Mouse (Mus musculus): ENCODE results near the gene Meioc. TPM values are rescaled to one million over a fixed set of nuclear protein-coding genes. Genes with fewer than 3 reads are reported as not detected.

The Meioc gene
- total RNA-seq (2014; rRNA removed) (not detected in 2 replicates), polyA plus RNA-seq (2015; fragmentation: Nextera tagmentation; extraction: Ambion mirVana) (0.21 and 0.23 TPM in 2 replicates)

GRCm38 (mm10) chr11:102663416-102663815, at the start of gene Meioc:
TSS of gene Meioc (plus strand) at chr11:102663716.
- H3K4me1 ChIP-seq (ENCODE audit: insufficient read depth, low read length), result no peaks in the 10 kb centered on the region
- DNase-seq (ENCODE audit: low spot score) (no peak), ATAC-seq (ENCODE audit: low FRiP score) (no peak)
- WGBS, result 83% methylated on average over 3 of the region's 3 CpGs
- H3K9ac ChIP-seq (replicated peaks; ENCODE audit: low read length, poor library complexity, severe bottlenecking), result no peak within 1 kb of the TSS
- peaks cover 16% of the 10 kb centered on the region for H3K27me3 ChIP-seq (ENCODE audit: insufficient read depth, low read length)
- H3K4me3 ChIP-seq (ENCODE audit: low read depth, low read length), result no peak within 1 kb of the TSS
- no peaks in the 10 kb centered on the region for H3K36me3 ChIP-seq (ENCODE audit: insufficient read depth, low read length)
- H3K27ac ChIP-seq (ENCODE audit: low read depth, low read length), result no peak within 1 kb of the TSS
- H3K9me3 ChIP-seq (ENCODE audit: low read length), result no peaks in the 10 kb centered on the region
- TF ChIP-seq CTCF (IDR thresholded peaks at IDR 0.05), result no peak
- H3K4me2 ChIP-seq (ENCODE audit: low read depth, low read length, poor library complexity, severe bottlenecking), result no peak within 1 kb of the TSS

- WGBS, result 61% methylated on average over 2 of the region's 2 CpGs
- no peak overlapping the region for H3K27ac ChIP-seq (ENCODE audit: low read depth, low read length)
- H3K4me2 ChIP-seq (ENCODE audit: low read depth, low read length, poor library complexity, severe bottlenecking), result no peak overlapping the region
- no peak for ATAC-seq (ENCODE audit: low FRiP score)
- no peak overlapping the region for H3K4me3 ChIP-seq (ENCODE audit: low read depth, low read length)
- peak; percentile 24 for TF ChIP-seq CTCF (IDR thresholded peaks at IDR 0.05)
- H3K9me3 ChIP-seq (ENCODE audit: low read length), result no peaks in the 10 kb centered on the region
- H3K4me1 ChIP-seq (ENCODE audit: insufficient read depth, low read length), result peaks cover 3% of the 10 kb centered on the region; the same call in 1 of the 2 replicates
- no peaks in the 10 kb centered on the region for H3K36me3 ChIP-seq (ENCODE audit: insufficient read depth, low read length)
- H3K27me3 ChIP-seq (ENCODE audit: insufficient read depth, low read length), result no peaks in the 10 kb centered on the region
- no peak for DNase-seq (ENCODE audit: low spot score)
- no peak overlapping the region for H3K9ac ChIP-seq (replicated peaks; ENCODE audit: low read length, poor library complexity, severe bottlenecking)
These were observed 44.1 kb upstream of the Meioc start for GRCm38 (mm10) chr11:102619449-102619848.

- no peaks in the 10 kb centered on the region for H3K9me3 ChIP-seq (ENCODE audit: low read length)
- no peak overlapping the region for H3K27ac ChIP-seq (ENCODE audit: low read depth, low read length)
- 11% methylated on average over 17 of the region's 17 CpGs for WGBS
- H3K27me3 ChIP-seq (ENCODE audit: insufficient read depth, low read length), result no peaks in the 10 kb centered on the region
- no peak for TF ChIP-seq CTCF (IDR thresholded peaks at IDR 0.05)
- H3K4me1 ChIP-seq (ENCODE audit: insufficient read depth, low read length), result peaks cover 3% of the 10 kb centered on the region; the same call in 1 of the 2 replicates
- ATAC-seq (ENCODE audit: low FRiP score), result no peak
- H3K4me2 ChIP-seq (ENCODE audit: low read depth, low read length, poor library complexity, severe bottlenecking), result no peak overlapping the region
- no peak for DNase-seq (ENCODE audit: low spot score)
- H3K36me3 ChIP-seq (ENCODE audit: insufficient read depth, low read length), result no peaks in the 10 kb centered on the region
- H3K4me3 ChIP-seq (ENCODE audit: low read depth, low read length), result no peak overlapping the region
- no peak overlapping the region for H3K9ac ChIP-seq (replicated peaks; ENCODE audit: low read length, poor library complexity, severe bottlenecking)
These were observed 39.4 kb upstream of the Meioc start for GRCm38 (mm10) chr11:102623876-102624789.

GRCm38 (mm10) chr11:102624888-102625407, 38.6 kb upstream of the Meioc start:
- Histone ChIP-seq H3K36me3 (ENCODE audit: insufficient read depth, low read length) (no peaks in the 10 kb centered on the region), H3K4me2 (ENCODE audit: low read depth, low read length, poor library complexity, severe bottlenecking) (peak overlapping the region; percentile 28), H3K9me3 (ENCODE audit: low read length) (no peaks in the 10 kb centered on the region), H3K9ac (replicated peaks; ENCODE audit: low read length, poor library complexity, severe bottlenecking) (no peak overlapping the region), H3K27me3 (ENCODE audit: insufficient read depth, low read length) (no peaks in the 10 kb centered on the region), H3K4me3 (ENCODE audit: low read depth, low read length) (0 out of 2 replicates have a peak overlapping the region, but pooled peaks have one; percentile 5), H3K27ac (ENCODE audit: low read depth, low read length) (0 out of 2 replicates have a peak overlapping the region, but pooled peaks have one; percentile 34), H3K4me1 (ENCODE audit: insufficient read depth, low read length) (peaks cover 3% of the 10 kb centered on the region; the same call in 1 of the 2 replicates)
- ATAC-seq (ENCODE audit: low FRiP score) (peak; percentile 76; the same call in 1 of the 2 replicates), DNase-seq (ENCODE audit: low spot score) (peak; percentile 91)
- WGBS, result 13% methylated on average over 14 of the region's 14 CpGs
- TF ChIP-seq CTCF (IDR thresholded peaks at IDR 0.05), result no peak

- H3K36me3 ChIP-seq (ENCODE audit: insufficient read depth, low read length), result no peaks in the 10 kb centered on the region
- ATAC-seq (ENCODE audit: low FRiP score), result no peak
- WGBS, result 87% methylated on average over 9 of the region's 9 CpGs
These were observed 36.2 kb upstream of the Meioc start for GRCm38 (mm10) chr11:102627171-102627931.

More at GRCm38 (mm10) chr11:102627171-102627931, 36.2 kb upstream of the Meioc start:
- H3K4me1 ChIP-seq (ENCODE audit: insufficient read depth, low read length), result peaks cover 3% of the 10 kb centered on the region; the same call in 1 of the 2 replicates
- no peak overlapping the region for H3K4me2 ChIP-seq (ENCODE audit: low read depth, low read length, poor library complexity, severe bottlenecking)
- no peak for TF ChIP-seq CTCF (IDR thresholded peaks at IDR 0.05)
- H3K27ac ChIP-seq (ENCODE audit: low read depth, low read length), result no peak overlapping the region
- H3K9ac ChIP-seq (replicated peaks; ENCODE audit: low read length, poor library complexity, severe bottlenecking), result no peak overlapping the region
- DNase-seq (ENCODE audit: low spot score), result no peak
- H3K27me3 ChIP-seq (ENCODE audit: insufficient read depth, low read length), result no peaks in the 10 kb centered on the region
- no peaks in the 10 kb centered on the region for H3K9me3 ChIP-seq (ENCODE audit: low read length)
- H3K4me3 ChIP-seq (ENCODE audit: low read depth, low read length), result no peak overlapping the region

Measured in midbrain, postnatal 0 days (tissue).